Mouse (Mus musculus) myocyte (in vitro differentiated cells): ENCODE results near the gene Tnfrsf13c. TPM values are rescaled to one million over a fixed set of nuclear protein-coding genes. Genes with fewer than 3 reads are reported as not detected.

Experiments used
- H3K27me3 ChIP-seq: one replicate; pipeline ENCODE4 v1.6.1; 2011; ENCODE audit not compliant: control insufficient read depth, insufficient read depth, insufficient read length
- H3K36me3 ChIP-seq: one replicate; pipeline ENCODE4 v1.6.1; 2011; ENCODE audit not compliant: control insufficient read depth, insufficient read depth
- H3K4me2 ChIP-seq: one replicate; pipeline ENCODE4 v1.6.1; 2011; ENCODE audit warnings: low read depth, control low read depth
- H3K4me3 ChIP-seq: one replicate; pipeline ENCODE4 v1.5.1; 2011; ENCODE audit warnings: mild to moderate bottlenecking, control low read depth, moderate library complexity
- H3K79me2 ChIP-seq: one replicate; pipeline ENCODE4 v1.6.1; 2011; ENCODE audit not compliant: control insufficient read depth, insufficient read depth
- H3ac ChIP-seq: one replicate; pipeline ENCODE4 v1.6.1; 2011; ENCODE audit not compliant: control insufficient read depth, insufficient read length
- CEBPB ChIP-seq: IDR thresholded peaks from 2 replicates; pipeline ENCODE4 v1.6.1; 2011; ENCODE audit warnings: mild to moderate bottlenecking, moderate library complexity; ENCODE audit not compliant: poor library complexity, insufficient read depth, severe bottlenecking
- E2F4 ChIP-seq: IDR thresholded peaks from one replicate; pipeline ENCODE4 v1.6.1; 2011; ENCODE audit warnings: mild to moderate bottlenecking, control low read depth, moderate library complexity; ENCODE audit not compliant: insufficient read depth
- MAX ChIP-seq: IDR thresholded peaks from one replicate; pipeline ENCODE4 v1.6.1; 2011; ENCODE audit warnings: low read depth, mild to moderate bottlenecking, control low read depth
- MYOD1 ChIP-seq, 3 experiments: IDR thresholded peaks; one replicate each; pipeline ENCODE4 v1.6.1; 2011; ENCODE audit warnings: control low read depth in 2 of 3, low read depth in 2 of 3, mild to moderate bottlenecking in 2 of 3, moderate library complexity in 1 of 3; ENCODE audit not compliant: insufficient read length in 2 of 3, control insufficient read depth in 1 of 3
- MYOG ChIP-seq, 3 experiments: IDR thresholded peaks; one replicate each; pipeline ENCODE4 v1.6.1; 2011; ENCODE audit warnings: control low read depth in 2 of 3, low read depth in 2 of 3, mild to moderate bottlenecking in 2 of 3; ENCODE audit not compliant: insufficient read length in 2 of 3, control insufficient read depth in 1 of 3, insufficient read depth in 1 of 3
- POLR2A ChIP-seq: IDR thresholded peaks from one replicate; pipeline ENCODE4 v1.6.1; 2011; ENCODE audit warnings: low read depth, mild to moderate bottlenecking, control low read depth, moderate library complexity; ENCODE audit not compliant: insufficient read length
- POLR2AphosphoS2 ChIP-seq: IDR thresholded peaks from one replicate; pipeline ENCODE4 v1.6.1; 2011; ENCODE audit warnings: low read depth, control low read depth; ENCODE audit not compliant: insufficient read length
- REST ChIP-seq: IDR thresholded peaks from one replicate; pipeline ENCODE4 v1.6.1; 2011; ENCODE audit warnings: mild to moderate bottlenecking, control low read depth, moderate library complexity; ENCODE audit not compliant: insufficient read depth, insufficient read length
- SRF ChIP-seq: IDR thresholded peaks from one replicate; pipeline ENCODE4 v1.6.1; 2011; ENCODE audit warnings: low read depth; ENCODE audit not compliant: control insufficient read depth, insufficient read length
- TCF12 ChIP-seq: IDR thresholded peaks from one replicate; pipeline ENCODE4 v1.6.1; 2011; ENCODE audit warnings: mild to moderate bottlenecking, control low read depth; ENCODE audit not compliant: poor library complexity, insufficient read depth, severe bottlenecking
- TCF3 ChIP-seq: IDR thresholded peaks from one replicate; pipeline ENCODE4 v1.6.1; 2011; ENCODE audit warnings: low read depth, control low read depth; ENCODE audit not compliant: insufficient read length
- USF1 ChIP-seq: IDR thresholded peaks from one replicate; pipeline ENCODE4 v1.6.1; 2011; ENCODE audit warnings: low read depth, mild to moderate bottlenecking, control low read depth, moderate library complexity
- polyA plus RNA-seq: library from polyadenylated mRNA; unstranded; fragments of >200 nt; fragmentation: generic; extraction: Trizol; gene quantifications from one replicate; pipeline ENCODE4 v1.2.1, GENCODE M21; 2012; ENCODE audit warnings: missing spikeins

The Tnfrsf13c gene
- polyA plus RNA-seq, 1 experiment, result 0.14 TPM

DNA sequence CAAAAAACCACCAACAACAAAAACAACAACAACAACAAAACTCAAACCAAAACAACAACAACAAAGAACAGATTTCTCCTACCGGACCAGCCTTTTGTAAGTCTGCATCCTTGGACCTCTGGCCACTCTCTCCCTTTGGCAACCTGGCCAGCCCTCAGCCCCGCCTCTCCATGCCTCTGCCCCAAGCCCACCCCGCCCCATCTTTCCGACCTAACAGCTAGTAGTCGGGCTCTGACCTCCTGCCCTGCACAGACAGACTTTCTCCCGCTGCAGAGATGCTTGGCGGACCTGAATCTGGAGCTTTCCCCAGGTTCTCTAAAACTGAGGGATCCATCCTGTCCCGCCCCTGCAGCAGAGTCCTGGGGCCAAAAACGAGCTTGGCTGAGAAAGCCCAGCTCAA is 6.2 kb downstream of the Tnfrsf13c start:
- no peaks in the 10 kb centered on the region for H3K36me3 ChIP-seq
- no peaks in the 10 kb centered on the region for H3K27me3 ChIP-seq
- no peak for TF ChIP-seq TCF3
- no peak for TF ChIP-seq REST
- TF ChIP-seq MYOD1 (IDR thresholded peaks at IDR 0.05; ENCODE audit: control insufficient read depth in 1 of 3, insufficient read length in 2 of 3, low read depth in 2 of 3), result no peak
- no peak overlapping the region for H3K4me2 ChIP-seq
- no peaks in the 10 kb centered on the region for H3K79me2 ChIP-seq
- no peak overlapping the region for H3ac ChIP-seq
- no peak overlapping the region for H3K4me3 ChIP-seq

DNA sequence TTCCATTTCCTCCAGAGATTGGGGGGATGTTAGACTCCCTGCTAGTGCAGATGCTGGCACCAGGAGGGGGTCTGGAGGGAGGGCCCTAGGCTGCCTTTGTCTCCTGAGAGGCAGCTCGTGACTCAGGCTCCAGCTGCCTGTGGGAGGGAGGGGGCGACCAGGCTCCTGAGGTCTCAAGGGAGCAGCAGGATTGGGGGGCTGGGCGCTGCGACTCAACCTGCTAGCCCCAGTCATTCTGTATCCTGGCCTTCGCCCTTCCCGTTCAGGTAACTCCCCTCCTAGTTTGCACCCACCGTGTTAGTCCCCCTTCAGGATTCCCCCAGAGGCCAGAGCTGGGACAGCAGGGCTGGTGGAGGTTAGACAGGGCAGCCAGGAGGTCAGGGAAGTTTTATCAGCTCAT is 7.1 kb downstream of the Tnfrsf13c start:
- H3ac ChIP-seq, result no peak overlapping the region
- peaks cover 9% of the 10 kb centered on the region for H3K27me3 ChIP-seq
- no peaks in the 10 kb centered on the region for H3K79me2 ChIP-seq
- no peak overlapping the region for H3K4me2 ChIP-seq
- TF ChIP-seq MYOG (IDR thresholded peaks at IDR 0.05; ENCODE audit: control insufficient read depth in 1 of 3, insufficient read depth in 1 of 3, insufficient read length in 2 of 3, low read depth in 2 of 3), result no peak
- no peak for TF ChIP-seq CEBPB
- no peak for TF ChIP-seq POLR2AphosphoS2
- TF ChIP-seq POLR2A, result no peak
- H3K4me3 ChIP-seq, result no peak overlapping the region
- H3K36me3 ChIP-seq, result no peaks in the 10 kb centered on the region

DNA sequence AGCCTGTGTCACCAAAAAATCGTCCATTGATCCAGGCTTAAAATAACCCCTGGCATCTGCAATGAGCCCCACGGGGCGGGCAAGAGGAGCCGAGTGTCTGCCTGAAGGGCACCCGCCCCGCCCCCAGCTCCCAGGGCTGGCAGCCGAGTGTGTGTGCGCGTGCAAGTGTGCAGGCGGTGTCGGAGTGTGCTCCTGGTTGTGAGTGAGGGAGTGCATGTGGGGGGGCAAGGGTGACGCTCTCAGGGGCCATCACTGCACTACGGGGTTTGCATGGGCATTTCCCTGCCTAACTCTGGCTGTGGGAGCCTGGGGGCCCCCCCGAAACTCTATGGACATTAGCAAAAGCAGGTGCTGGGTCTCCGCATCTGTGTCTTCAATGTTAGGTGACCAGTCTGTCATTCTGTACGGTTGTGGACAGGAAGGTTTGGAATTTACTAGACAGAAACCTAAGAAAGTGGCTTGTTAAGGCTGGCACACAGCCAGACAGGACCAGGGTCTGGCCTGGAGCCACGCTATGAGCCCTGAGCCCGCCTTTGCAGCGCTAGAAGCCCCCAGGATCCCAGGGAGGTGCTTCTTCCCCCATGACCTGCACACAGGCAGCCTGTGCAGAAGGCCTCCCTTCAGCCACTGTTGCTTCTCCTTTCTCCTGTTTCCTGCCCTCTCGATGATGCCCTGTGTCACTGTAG is 7.9 kb downstream of the Tnfrsf13c start:
- no peak overlapping the region for H3K4me3 ChIP-seq
- TF ChIP-seq POLR2A (no peak), TCF3 (no peak), E2F4 (no peak), TCF12 (no peak), POLR2AphosphoS2 (no peak), CEBPB (no peak), MYOG (IDR thresholded peaks at IDR 0.05; ENCODE audit: control insufficient read depth in 1 of 3, insufficient read depth in 1 of 3, insufficient read length in 2 of 3, low read depth in 2 of 3) (no peak), MYOD1 (IDR thresholded peaks at IDR 0.05; ENCODE audit: control insufficient read depth in 1 of 3, insufficient read length in 2 of 3, low read depth in 2 of 3) (no peak), REST (no peak), MAX (no peak), USF1 (no peak), SRF (no peak)
- H3K36me3 ChIP-seq, result no peaks in the 10 kb centered on the region
- peaks cover 17% of the 10 kb centered on the region for H3K27me3 ChIP-seq
- no peaks in the 10 kb centered on the region for H3K79me2 ChIP-seq
- no peak overlapping the region for H3K4me2 ChIP-seq
- H3ac ChIP-seq, result no peak overlapping the region

DNA sequence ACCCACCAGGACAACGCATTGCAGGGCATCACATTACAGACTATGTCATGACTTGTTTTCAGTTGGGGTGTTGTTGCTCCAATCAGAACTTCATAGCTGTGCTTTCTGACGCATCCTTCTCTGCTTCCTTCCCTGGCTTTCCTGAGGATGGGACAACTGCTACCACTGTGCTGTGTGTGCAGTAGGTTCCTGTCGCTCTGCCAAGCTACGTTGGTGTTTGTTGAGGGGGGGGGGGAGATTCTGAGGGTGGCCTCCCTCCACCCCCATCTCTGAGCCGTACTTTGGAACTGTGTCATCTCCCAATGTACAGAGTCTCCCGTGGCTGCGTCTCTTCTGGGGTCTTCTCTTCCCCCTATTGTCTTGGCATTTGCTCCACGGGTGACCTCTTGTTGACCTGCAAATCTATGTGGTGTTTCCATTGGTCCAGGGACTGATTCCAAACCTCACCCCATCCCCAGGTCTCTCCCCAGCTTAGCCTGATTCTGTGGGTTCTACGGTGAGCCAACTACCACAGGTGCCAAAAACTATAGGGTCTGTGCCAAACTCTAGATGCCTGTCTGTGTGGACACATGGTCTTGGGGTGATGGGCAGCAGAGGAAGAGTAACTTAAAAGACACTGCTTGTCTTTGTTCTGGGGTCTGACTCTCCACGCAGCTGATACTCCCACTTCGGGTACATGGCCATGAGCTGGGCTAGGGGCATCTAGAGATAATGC is 8.7 kb downstream of the Tnfrsf13c start:
- no peaks in the 10 kb centered on the region for H3K36me3 ChIP-seq
- no peak overlapping the region for H3ac ChIP-seq
- H3K4me2 ChIP-seq, result no peak overlapping the region
- TF ChIP-seq MYOG (IDR thresholded peaks at IDR 0.05; ENCODE audit: control insufficient read depth in 1 of 3, insufficient read depth in 1 of 3, insufficient read length in 2 of 3, low read depth in 2 of 3), result no peak
- no peak for TF ChIP-seq TCF3
- no peak for TF ChIP-seq POLR2AphosphoS2
- no peak for TF ChIP-seq REST
- TF ChIP-seq SRF, result no peak
- no peak for TF ChIP-seq POLR2A
- no peak for TF ChIP-seq MAX
- TF ChIP-seq CEBPB, result no peak
- TF ChIP-seq USF1, result no peak
- TF ChIP-seq E2F4, result no peak
- no peak for TF ChIP-seq MYOD1 (IDR thresholded peaks at IDR 0.05; ENCODE audit: control insufficient read depth in 1 of 3, insufficient read length in 2 of 3, low read depth in 2 of 3)
- no peak for TF ChIP-seq TCF12
- H3K79me2 ChIP-seq, result no peaks in the 10 kb centered on the region
- H3K4me3 ChIP-seq, result no peak overlapping the region
- peaks cover 22% of the 10 kb centered on the region for H3K27me3 ChIP-seq

DNA sequence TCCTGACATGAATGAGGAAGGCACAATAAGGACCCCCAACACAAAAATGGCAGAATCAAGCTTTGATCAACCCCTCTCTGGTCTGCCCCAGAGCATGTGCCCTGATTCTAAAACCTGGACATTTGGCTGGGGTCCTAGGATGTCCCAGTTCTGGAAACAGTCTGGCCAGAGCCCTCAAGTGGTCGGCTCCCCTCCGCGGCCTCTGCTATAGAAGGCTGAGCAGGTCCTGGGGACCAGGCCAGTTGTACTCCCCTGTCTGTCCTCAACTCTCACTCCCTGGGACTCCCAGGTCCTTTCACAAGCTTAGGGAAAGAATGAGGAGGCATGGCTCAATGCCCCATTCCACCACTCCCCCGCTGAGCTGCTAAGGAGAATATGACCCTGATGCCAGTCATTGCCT is 10.9 kb downstream of the Tnfrsf13c start:
- H3K4me3 ChIP-seq, result no peak overlapping the region
- no peaks in the 10 kb centered on the region for H3K79me2 ChIP-seq
- peaks cover 23% of the 10 kb centered on the region for H3K27me3 ChIP-seq
- H3K4me2 ChIP-seq, result no peak overlapping the region
- no peak overlapping the region for H3ac ChIP-seq
- TF ChIP-seq MYOD1 (IDR thresholded peaks at IDR 0.05; ENCODE audit: control insufficient read depth in 1 of 3, insufficient read length in 2 of 3, low read depth in 2 of 3) (no peak), REST (no peak), MYOG (IDR thresholded peaks at IDR 0.05; ENCODE audit: control insufficient read depth in 1 of 3, insufficient read depth in 1 of 3, insufficient read length in 2 of 3, low read depth in 2 of 3) (no peak), TCF3 (no peak), USF1 (no peak)
- no peaks in the 10 kb centered on the region for H3K36me3 ChIP-seq
